Mouse (Mus musculus): ENCODE measurements at regions not wholly inside any gene's neighbourhood (a gene's known extent, or its start where the extent isn't known, plus 50 kb on each side); places are given as distances from the start of the nearest gene placed in this dataset.

DNA sequence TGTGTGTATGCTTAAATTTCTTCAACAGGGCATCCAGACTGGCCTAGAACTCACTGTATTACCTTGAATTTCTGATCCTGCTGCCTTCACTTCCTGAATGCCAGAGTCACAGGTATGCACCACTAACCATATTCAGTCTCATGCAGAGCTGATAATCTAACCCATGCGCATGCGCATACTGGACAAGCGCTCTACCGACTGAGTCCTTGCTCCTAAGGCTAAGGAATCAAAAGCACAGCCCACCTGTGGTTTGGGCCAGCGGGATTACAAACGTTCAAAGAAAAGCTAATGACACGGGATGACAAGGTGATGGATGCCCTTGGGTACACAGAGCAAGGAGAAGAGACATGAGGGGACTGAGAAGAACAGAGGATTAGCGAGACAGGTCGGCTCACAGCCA, 160.5 kb downstream of the Zfp36l2 start:
- no peak for DNase-seq (ENCODE audit: low read depth)

DNA sequence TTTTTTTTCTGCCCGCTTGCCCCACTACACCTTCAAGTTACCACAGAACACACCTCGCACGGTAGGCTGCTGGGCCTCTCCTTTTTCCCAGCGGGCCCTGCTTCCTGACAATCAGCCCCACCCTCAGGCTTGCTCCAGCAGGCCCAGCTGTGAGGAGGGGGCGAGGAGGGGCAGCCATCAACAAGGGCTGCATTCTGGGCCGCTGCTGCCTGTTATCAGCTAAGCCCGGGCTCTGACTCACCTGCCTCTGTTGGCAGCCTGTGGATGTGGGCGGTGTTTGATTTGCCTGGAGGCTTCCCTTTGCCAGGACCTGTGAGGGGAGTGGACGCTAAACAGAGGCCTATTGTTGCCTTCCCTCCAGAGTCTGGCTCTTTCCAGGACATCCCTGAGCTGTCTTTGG, 161.6 kb downstream of the Zfp36l2 start:
- DNase-seq (ENCODE audit: low read depth): peak; percentile 97

DNA sequence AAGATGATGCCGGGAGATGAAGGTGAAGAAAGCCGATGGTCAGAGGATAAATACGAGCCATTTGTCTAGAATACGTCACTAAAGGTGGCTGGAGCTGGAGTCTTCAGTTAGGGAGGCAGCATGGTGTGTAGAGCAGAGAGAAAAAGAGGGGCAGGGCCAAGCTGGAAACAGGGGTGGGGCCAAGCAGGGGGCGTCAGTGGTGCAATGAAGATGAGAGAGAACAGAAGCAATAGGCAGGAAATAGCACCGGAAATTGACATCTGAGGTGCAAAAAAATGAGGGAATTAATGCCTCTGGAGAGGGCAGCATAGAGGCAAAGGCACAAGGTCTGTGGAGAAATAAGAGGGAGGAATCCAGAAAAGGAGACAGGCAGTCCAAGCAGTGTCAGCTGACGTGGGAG, 165.4 kb downstream of the Zfp36l2 start:
- DNase-seq (ENCODE audit: low read depth): no peak

DNA sequence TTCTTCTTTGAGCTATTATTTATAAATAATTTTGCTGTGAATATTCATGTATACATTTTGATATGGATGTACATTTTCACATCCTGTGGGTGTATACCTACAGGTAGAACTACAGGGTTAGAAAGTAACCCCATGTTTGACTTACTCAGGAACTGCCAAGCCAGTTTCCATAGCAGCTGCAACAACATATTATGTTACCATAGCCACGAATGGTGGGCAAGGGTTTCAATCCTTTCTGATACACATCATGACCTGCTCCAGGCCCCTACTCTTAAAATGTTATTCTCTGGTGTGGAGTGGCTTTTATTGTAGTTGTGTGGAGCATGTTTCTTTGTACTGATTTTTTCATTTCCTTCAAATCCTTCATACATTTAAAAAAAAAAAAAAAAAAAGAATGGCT, 168.9 kb downstream of the Zfp36l2 start:
- no peak for DNase-seq (ENCODE audit: low read depth)

DNA sequence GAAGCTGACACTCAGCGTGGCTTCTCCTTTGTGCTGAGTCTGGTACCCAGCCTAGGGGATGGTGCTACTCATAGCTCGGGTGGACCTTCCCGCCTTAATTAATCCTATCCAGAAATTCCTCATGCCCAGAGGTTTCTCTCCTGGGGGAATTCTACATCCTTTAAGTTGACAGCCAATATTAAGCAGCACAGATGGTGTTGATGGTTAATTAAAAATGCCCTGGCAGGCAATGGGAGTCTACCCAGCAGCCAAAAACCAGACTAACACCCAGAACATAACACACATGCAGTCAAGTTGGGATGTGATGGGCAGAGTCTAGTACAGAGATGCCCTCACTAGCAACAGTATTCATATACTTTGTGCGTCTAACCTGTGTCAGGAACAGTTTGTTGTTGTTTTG, 169.9 kb downstream of the Zfp36l2 start:
- DNase-seq (ENCODE audit: low read depth): no peak

DNA sequence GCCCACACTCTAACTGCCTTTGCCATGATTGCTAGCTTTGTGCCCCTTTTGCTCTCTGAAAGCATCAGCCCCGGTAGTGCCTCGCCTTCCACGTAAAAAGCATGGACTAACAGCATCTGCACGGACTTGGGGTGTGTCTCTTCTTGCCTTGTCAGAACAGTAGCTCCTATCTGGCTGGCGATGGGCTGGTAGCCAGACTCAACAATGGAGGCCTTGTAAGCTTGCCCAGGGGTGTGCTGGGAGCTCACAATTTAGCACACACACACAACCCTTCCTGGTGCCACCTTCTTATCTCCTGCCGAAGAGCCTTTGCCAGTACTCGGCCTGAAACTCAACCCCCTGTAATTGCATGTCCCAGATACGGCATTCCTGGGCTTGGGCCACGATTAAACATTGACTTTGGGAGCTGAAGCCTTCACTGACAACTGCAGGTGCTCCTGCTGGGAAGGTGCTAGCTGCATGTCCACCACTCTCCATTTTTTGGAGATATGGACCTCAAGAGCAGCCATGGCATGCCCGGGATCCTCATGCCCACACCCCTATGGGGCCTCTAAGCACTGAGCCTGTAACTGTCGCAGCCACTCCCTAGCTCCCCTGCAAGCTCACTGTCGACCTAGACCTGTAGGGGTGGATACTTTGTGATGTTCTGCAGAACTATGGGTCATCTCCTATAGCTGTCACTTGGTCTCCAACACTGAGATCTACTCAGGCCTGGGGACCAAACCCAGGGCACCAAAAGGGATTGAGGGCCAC, 166.7 kb upstream of the Haao start:
- peak; percentile 20 for DNase-seq (ENCODE audit: low read depth)

DNA sequence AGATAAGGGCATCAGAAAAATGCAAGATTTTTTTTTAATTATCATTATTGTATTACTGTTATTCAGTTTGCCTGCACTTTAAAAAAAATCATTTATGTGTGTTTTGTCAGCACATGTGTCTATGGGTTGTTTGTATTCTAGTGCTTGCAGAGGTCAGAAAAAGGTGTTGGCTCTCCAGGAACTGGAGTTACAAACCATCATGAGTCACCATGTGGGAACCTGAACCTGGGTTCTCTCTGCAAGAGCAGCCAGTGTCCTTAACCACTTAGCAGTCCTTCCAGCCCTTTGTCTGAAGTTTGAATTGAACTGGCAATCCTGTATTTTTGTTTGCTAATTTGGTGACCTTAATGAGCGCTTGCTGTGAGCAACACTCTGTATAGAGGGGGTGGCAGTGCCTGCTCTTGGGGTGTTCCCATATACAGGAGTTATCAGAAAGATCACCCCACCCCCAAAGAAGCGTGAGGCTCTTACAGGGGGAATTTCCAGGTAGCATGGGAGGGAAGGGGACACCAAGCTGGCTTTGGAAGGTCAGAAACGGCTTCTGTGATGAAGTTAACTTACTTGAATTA, 162.8 kb upstream of the Haao start:
- peak; percentile 62 for DNase-seq (ENCODE audit: low read depth)

DNA sequence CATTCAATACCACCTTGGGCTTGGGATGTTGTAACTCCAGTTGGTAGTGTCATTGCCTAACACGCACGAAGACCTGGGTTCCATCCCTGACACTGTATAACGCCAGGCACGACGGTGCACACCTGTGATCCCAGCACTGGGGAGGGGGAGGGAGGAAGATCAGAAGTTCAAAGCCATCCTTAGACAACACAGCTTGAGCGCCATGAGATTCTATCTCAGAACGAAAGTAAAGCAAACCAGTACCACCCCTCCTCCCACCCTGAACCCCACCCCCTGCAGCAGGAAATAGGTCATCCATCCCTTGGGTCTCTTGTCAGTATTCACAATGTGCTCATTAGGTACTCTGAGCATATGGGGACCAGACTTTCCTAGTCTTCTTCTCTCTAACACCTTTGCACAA, 162.2 kb upstream of the Haao start:
- no peak for DNase-seq (ENCODE audit: low read depth)

DNA sequence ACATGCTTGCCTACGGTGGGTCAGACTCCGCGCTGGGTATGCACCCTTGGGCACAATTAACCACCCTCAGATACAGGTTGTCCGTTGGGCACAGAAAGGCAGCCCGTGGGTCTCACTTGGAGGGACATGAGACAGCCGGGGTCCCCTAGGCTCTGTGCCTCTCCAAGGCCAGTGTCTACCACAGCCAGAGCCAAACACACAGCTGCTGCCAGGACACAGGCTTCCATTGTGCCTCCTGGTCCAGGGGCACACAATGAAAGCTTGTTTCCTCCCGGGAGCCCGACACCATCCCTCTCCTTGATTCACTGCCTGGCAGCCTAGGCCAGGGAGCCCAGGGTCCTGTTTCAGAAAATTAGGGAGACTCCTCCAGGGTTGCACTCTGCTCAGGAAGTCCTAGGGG, 161.4 kb upstream of the Haao start:
- DNase-seq (ENCODE audit: low read depth): no peak

DNA sequence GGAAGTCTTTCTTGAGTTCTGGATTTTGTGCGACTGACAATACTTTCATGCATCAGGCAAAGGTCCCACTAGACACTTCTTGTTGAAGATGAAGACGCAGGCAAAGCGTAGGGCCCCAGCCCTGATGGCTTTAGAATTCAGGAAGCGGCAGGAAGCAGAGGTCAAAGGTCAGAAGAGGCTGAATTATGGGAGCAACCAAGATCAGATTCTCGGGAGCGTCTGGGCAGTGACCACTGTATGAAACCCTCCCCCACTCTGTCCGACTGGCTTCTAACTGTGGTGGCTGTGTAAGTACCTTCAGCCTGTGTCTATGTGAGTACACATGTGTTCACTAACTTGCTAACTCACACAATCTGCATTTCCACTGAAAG, 160.9 kb upstream of the Haao start:
- no peak for DNase-seq (ENCODE audit: low read depth)

DNA sequence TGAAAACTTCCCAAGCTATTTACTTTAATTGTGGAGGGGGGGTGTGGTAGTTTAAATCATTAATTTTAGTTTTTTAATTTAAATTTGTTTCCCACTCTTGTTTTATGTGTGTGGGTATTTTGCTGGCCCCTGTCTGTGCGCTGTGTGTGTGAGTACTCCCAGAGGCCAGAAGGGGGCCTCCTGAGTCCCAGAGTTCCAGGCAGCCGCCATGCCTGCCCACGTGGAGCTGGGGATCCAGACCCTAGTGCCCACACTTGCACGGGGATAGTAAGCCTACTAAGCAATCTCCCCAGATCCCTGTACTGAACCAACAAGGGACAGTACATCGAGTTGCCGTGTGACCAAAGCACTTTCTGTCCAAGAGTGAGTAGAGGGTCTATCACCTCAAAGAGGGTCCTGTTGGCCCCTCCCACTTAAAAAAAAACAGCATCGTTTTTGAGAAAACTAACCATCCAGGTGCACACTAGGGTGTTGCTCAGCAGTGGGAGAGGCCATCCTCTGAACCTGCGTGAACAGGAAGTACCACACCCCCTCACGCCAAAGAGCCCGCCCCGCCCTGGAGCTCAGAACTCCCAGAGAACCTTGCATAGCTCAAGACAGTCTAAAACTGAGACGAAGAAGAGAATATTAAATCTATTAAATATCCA, 160.4 kb upstream of the Haao start:
- no peak for DNase-seq (ENCODE audit: low read depth)

DNA sequence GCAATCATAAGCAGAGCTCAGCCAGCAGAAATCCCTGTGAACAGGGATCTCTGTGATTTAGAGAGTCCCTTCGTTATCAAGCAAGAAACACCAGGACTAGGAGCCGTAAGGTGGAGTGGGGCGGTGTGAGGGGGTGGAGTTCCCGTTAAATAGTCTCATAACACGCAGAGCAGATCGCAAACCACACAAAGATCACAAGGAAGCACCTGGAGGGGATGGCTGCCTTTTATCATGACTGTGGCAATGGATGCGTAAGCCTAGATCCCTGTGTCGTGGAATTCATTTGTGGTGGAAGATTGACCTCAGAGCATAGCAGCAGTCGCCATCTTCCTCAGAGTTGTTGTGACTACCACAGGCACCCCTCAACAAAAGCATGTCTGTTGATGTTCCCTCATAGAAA, 159.0 kb upstream of the Haao start:
- no peak for DNase-seq (ENCODE audit: low read depth)

DNA sequence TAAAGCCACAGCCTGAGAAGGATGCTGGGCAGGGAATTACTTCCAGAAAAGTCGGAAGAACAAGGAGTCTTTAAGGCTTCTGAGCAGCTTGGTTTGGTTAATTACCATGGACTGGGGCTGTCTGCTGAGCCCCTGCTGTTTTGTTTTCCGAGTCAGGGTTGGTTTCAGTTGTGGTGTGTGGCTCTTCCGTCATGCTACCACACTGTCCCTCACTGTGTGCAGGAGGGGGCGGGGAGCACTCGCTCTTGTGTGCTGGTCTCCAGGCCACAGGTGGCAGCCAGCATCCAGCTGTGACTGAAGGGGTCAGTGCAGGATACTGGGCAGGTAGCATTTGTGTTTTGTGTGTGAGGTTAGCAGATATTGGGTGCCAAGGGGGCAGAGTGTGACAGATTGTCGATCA, 156.5 kb upstream of the Haao start:
- no peak for DNase-seq (ENCODE audit: low read depth)

DNA sequence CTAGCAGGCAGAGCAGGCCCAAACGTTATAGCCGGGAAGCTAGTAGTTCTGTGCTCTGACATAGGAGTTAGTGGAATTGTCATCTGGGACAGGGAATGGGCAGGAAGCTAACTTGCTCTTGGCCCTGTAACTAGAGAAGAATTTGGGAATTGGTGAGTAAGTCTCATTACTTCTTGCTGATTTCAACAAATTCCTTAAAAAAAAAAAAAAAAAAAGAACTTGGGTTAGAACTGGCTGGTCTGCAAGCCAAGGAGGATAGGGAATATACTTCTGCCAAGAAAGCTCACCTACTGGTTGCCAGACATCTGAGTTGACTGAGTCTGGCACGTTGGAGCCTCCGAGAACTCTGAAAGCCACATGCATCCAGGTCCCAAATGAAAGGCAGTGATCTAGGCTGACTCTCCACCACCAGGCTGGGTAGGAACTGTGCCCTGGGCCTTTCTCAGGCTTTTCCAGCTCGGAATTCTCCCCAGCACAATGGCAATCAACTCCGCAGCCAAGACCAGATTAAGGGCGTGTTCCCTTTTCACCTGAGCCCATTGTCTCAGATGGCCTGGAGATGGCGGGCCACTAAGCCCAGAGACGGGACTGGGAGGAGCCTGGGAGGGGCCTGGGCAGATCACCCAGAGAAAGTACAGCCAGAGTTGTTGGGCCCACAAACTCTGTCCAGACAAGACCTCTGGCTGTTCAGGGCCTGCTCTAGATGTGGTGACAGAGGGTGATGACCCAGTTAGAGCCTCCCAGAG, 155.9 kb upstream of the Haao start:
- peak; percentile 80 for DNase-seq (ENCODE audit: low read depth)

DNA sequence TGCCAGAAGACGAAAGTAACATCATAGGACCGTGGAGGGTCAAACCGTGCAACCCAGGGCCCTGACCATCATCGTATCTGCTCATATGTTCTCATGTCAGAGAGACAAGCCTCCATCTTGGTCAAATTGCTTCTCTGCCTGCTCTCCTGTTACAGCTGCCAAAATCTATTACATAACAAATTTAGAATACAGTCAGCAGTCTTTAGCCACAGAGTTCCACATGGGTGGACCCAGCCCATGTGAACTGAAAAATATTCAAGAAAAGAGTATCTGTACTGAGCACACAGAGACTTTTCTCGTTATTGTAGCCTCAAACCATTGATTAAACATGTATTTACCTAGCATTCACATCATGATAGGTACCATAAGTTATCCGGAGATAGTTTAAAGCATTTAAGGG, 155.2 kb upstream of the Haao start:
- peak; percentile 68 for DNase-seq (ENCODE audit: low read depth)

DNA sequence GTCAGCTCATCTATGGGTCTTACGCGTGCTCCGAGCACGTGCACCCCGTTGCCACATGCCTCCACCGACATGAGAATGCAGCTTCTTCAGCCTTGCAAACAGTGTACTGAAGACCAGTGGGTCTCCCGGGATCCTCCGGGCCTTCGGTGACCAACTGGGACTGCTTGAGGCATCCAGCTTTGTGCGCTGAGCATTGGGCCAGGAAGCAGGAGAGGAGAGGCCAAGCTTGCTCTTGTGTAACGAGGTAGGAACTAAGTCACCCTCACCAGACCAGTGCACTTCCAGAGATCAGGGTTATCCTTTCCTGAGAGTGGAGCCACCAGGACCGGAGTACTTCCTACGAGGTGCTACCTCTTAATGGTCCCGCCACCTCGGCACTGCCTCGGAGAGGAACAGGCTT, 154.6 kb upstream of the Haao start:
- DNase-seq (ENCODE audit: low read depth): no peak

DNA sequence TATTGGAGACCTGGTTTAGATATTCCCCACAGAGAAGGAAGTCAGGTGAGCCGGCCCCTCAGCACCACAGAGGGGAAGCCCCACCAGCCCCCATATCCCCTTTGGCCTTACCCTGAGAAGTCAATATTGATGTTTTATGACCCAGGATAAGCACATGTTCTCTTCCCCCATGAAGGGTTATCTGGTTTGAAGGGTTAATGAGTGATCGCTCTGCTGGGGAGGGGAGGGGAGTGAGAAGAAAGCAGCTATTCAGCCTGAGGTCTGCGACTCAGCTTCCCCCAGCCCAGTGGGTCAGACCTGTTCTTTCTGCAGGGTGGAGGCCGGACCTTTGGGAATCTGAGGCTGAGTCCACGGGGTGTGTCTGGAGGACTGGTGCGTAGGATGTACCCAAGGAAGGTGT, 152.4 kb upstream of the Haao start:
- no peak for DNase-seq (ENCODE audit: low read depth)

DNA sequence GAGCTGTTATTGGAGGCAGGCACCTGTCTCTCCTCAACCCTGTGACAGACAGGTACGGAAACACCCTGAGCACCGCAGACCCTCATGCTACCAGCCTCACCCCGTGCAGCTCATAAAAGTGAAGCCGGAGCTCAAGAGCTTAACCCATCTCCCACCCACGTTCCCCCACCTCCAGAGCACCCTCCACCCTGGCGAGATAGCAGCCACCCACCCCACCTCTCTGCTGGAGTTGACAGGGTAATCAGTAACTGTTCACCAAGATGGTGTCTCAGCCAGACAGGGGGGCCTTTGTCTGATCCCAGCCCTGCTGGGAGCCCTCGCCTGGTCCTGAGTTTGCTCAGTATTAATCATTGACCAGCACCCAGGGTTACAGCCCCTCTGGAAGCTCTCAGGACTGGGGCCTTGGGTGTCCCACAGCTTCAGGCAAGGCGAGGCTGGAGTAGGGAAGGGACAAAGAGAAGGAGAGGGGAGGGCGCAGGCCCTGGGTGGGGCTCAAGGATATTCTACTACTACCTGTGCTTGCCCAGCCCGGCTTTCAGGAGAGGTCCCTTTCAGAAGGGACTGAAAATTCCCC, 151.3 kb upstream of the Haao start:
- DNase-seq (ENCODE audit: low read depth): no peak

DNA sequence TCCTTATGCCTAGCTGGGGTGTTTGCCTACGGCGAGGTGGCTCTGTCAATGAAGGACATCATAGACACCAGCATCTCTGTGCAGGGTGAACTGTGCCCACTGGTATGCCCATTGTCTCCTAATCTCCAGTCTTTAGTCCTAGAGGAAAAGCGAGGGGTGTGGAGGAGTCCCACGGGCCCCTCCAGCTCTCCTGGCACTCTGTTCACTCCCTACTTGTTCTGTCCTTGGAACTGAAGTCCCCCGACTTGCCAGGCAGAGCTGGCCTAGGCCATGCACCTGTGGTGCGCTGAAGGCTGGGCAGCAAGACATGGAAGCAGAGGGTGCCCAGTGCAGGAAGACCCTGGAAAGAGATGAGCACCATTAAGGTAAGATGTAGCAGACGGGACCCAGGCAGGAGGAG, 150.6 kb upstream of the Haao start:
- no peak for DNase-seq (ENCODE audit: low read depth)

DNA sequence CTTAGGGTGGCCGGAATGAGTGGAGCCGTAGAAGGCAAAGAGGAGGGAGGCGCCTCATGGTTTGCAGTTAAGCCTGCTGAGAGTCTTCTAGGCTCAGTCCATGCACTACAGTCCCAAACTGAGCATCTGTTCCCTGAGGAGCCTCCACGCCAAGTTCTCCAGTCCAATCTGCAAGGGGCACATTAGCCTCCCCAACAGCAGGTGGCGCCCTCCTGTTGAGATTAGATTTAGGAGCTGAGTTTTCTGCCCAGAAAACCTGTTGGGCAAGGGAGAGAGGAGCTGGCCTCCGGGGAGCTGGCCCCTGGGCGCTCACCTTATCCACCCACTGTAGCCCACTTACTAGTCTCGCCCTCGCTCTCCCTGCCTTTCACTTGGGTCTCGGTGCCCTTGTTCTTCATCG, 150.0 kb upstream of the Haao start:
- DNase-seq (ENCODE audit: low read depth): peak; percentile 64

DNA sequence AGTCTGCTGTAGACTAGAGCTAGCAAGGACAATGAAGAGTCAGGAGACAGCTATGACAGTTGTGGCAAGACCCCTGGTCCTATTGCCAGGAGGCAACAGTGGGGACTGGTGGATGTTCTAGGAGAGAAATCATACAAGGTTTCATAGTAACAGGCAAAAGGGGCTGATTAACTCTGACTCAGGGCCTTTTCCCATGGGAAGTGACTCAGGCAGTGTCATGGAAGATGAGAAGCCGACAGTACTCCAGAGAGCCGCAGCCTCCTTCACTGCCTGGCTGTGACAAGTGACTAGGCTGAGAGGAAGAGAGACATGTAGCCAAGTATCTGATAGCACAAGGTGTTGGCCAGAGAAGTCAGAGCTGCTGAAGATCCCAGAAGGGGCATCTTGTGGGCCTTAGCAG, 145.3 kb upstream of the Haao start:
- peak; percentile 84 for DNase-seq (ENCODE audit: low read depth)
